Mouse (Mus musculus): ENCODE results near the gene Npm3.

DNA sequence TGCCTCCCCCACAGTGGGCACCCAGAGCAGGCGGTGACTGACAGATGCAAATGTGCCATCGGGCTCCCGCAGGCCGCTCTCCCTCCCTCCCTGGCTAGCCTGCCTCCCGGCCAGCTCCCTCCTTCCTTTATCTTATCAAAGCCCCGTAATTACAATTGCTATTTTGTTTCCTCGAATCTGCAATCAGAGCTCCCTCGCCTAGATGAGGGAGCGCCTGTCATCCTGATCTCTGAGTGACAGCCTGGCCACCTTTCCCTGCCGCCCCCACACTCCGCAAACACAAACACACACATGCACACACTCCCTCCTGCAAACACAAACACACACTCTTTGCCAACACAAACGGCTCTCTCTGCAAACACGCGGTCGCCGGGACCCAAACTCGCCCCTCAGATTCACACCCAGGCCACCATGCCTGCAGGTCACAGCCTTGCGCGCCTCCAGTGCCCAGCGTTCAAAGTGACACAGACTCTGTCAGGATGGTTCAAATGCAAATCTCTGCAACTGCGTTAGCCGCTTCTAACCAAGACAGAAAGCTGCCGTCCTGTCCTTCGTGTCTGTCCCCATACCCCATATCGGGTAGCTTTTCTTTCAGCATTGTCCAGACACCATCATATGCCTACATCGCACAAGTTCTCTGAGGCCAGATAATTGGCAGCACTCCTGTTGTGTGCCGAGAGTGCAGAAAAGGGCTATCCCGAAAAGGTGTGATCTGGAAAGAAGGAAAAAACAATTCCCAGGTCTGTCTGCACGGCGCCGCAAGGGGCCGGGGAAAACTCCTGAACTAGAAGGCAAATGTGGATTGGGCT lies 3.8 kb downstream of the Npm3 start:
- no peak for TF ChIP-seq EP300 (IDR thresholded peaks at IDR 0.05; ENCODE audit: low read depth)
- no peak for TF ChIP-seq CTCF (IDR thresholded peaks at IDR 0.05; ENCODE audit: low read depth)

Data from liver, embryonic 14.5 days (tissue).